Mouse (Mus musculus) kidney, embryonic 14.5 days (tissue): ENCODE measurements at regions not wholly inside any gene's neighbourhood (a gene's known extent, or its start where the extent isn't known, plus 50 kb on each side); places are given as distances from the start of the nearest gene placed in this dataset.

ENCODE experiments used
- ATAC-seq: fragments of 200-750 bp; cut with Nextera tagmentation; 2 replicates; pipeline ENCODE4 v1.8.0; 2017; ENCODE audit warnings: moderate number of reproducible peaks, mild to moderate bottlenecking, moderate TSS enrichment, moderate library complexity; ENCODE audit not compliant: low FRiP score, low TSS enrichment
- H3K27ac ChIP-seq: fragments of 300-500 bp; sonication (generic); 2 replicates; pipeline ENCODE4 v1.5.1; 2014; ENCODE audit warnings: low read depth, mild to moderate bottlenecking, low read length, moderate library complexity, mixed read lengths
- H3K27me3 ChIP-seq: fragments of 300-500 bp; sonication (generic); 2 replicates; pipeline ENCODE4 v1.6.1; 2014; ENCODE audit warnings: mild to moderate bottlenecking, low read length; ENCODE audit not compliant: control insufficient read depth, insufficient read depth
- H3K36me3 ChIP-seq: fragments of 300-500 bp; sonication (generic); 2 replicates; pipeline ENCODE4 v1.6.1; 2014; ENCODE audit warnings: low read length, mixed read lengths; ENCODE audit not compliant: control insufficient read depth, insufficient read depth
- H3K4me1 ChIP-seq: fragments of 300-500 bp; sonication (generic); 2 replicates; pipeline ENCODE4 v1.6.1; 2014; ENCODE audit warnings: low read length, mixed read lengths; ENCODE audit not compliant: control insufficient read depth, insufficient read depth
- H3K4me2 ChIP-seq: fragments of 300-500 bp; sonication (generic); replicated peaks from 2 replicates; pipeline ENCODE4 v1.6.1; 2014; ENCODE audit warnings: low read depth, mild to moderate bottlenecking, low read length
- H3K4me3 ChIP-seq: fragments of 300-500 bp; sonication (generic); 2 replicates; pipeline ENCODE4 v1.5.1; 2014; ENCODE audit warnings: mild to moderate bottlenecking, low read length
- H3K9ac ChIP-seq: fragments of 300-500 bp; sonication (generic); 2 replicates; pipeline ENCODE4 v1.6.1; 2014; ENCODE audit warnings: low read depth, mild to moderate bottlenecking, low read length, moderate library complexity
- H3K9me3 ChIP-seq: fragments of 300-500 bp; sonication (generic); 2 replicates; pipeline ENCODE4 v1.6.1; 2016; ENCODE audit warnings: low read length; ENCODE audit not compliant: control insufficient read depth
- WGBS: fragments of 180-500 bp; shearing (Covaris S2); extraction: QIAGEN DNeasy Blood & Tissue Kit; methylation state at CpG from one replicate; pipeline ENCODE4 v1.1.7; 2014; 5-methylcytosine and 5-hydroxymethylcytosine counted together

- ATAC-seq: no peak
These were observed 373.9 kb upstream of the Nr5a2 start for GRCm38 (mm10) chr1:137334137-137334536.

GRCm38 (mm10) chr1:137332108-137332769, 372.0 kb upstream of the Nr5a2 start:
- 33% methylated on average over 8 of the region's 8 CpGs for WGBS
- Histone ChIP-seq H3K4me2 (no peak overlapping the region), H3K27me3 (no peaks in the 10 kb centered on the region), H3K9me3 (no peaks in the 10 kb centered on the region), H3K4me3 (no peak overlapping the region), H3K4me1 (0 out of 2 replicates have a peak, but pooled peaks cover 4% of the 10 kb centered on the region), H3K36me3 (no peaks in the 10 kb centered on the region), H3K9ac (no peak overlapping the region), H3K27ac (peak overlapping the region; percentile 59; the same call in 1 of the 2 replicates)
- peak; percentile 87 for ATAC-seq

More at GRCm38 (mm10) chr1:137334137-137334536, 373.9 kb upstream of the Nr5a2 start:
- no peaks in the 10 kb centered on the region for H3K9me3 ChIP-seq
- no peak overlapping the region for H3K27ac ChIP-seq
- H3K9ac ChIP-seq: no peak overlapping the region
- WGBS: 91% methylated on average over 2 of the region's 2 CpGs
- 0 out of 2 replicates have a peak, but pooled peaks cover 4% of the 10 kb centered on the region for H3K4me1 ChIP-seq
- no peak overlapping the region for H3K4me2 ChIP-seq
- H3K4me3 ChIP-seq: no peak overlapping the region
- no peaks in the 10 kb centered on the region for H3K36me3 ChIP-seq
- no peaks in the 10 kb centered on the region for H3K27me3 ChIP-seq

- 45% methylated on average over 5 of the region's 5 CpGs for WGBS
- no peaks in the 10 kb centered on the region for H3K36me3 ChIP-seq
- no peaks in the 10 kb centered on the region for H3K27me3 ChIP-seq
- H3K9me3 ChIP-seq: no peaks in the 10 kb centered on the region
- no peak overlapping the region for H3K4me2 ChIP-seq
- peak; percentile 41; the same call in 1 of the 2 replicates for ATAC-seq
- H3K4me3 ChIP-seq: no peak overlapping the region
- 0 out of 2 replicates have a peak, but pooled peaks cover 4% of the 10 kb centered on the region for H3K4me1 ChIP-seq
- H3K9ac ChIP-seq: no peak overlapping the region
- peak overlapping the region; percentile 59; the same call in 1 of the 2 replicates for H3K27ac ChIP-seq
These were observed 371.5 kb upstream of the Nr5a2 start for GRCm38 (mm10) chr1:137331746-137332107.

- no peak; the same call in 1 of the 2 replicates for ATAC-seq
- no peak overlapping the region for H3K9ac ChIP-seq
- 0 out of 2 replicates have a peak, but pooled peaks cover 4% of the 10 kb centered on the region for H3K4me1 ChIP-seq
- no peak overlapping the region for H3K4me3 ChIP-seq
- H3K4me2 ChIP-seq: no peak overlapping the region
- no peak overlapping the region for H3K27ac ChIP-seq
- H3K36me3 ChIP-seq: no peaks in the 10 kb centered on the region
- 35% methylated on average over 3 of the region's 3 CpGs for WGBS
- no peaks in the 10 kb centered on the region for H3K27me3 ChIP-seq
- no peaks in the 10 kb centered on the region for H3K9me3 ChIP-seq
These were observed 370.4 kb upstream of the Nr5a2 start for GRCm38 (mm10) chr1:137330634-137331033.

GRCm38 (mm10) chr1:137323884-137324594, 363.8 kb upstream of the Nr5a2 start:
- H3K4me2 ChIP-seq: no peak overlapping the region
- no peaks in the 10 kb centered on the region for H3K9me3 ChIP-seq
- ATAC-seq: peak; percentile 82; the same call in 1 of the 2 replicates
- no peaks in the 10 kb centered on the region for H3K36me3 ChIP-seq
- no peak overlapping the region for H3K4me3 ChIP-seq
- no peak overlapping the region for H3K9ac ChIP-seq
- H3K4me1 ChIP-seq: no peaks in the 10 kb centered on the region
- H3K27me3 ChIP-seq: no peaks in the 10 kb centered on the region
- 49% methylated on average over 8 of the region's 8 CpGs for WGBS
- no peak overlapping the region for H3K27ac ChIP-seq

GRCm38 (mm10) chr1:137323035-137323680, 362.9 kb upstream of the Nr5a2 start:
- no peak overlapping the region for H3K9ac ChIP-seq
- H3K4me1 ChIP-seq: no peaks in the 10 kb centered on the region
- 56% methylated on average over 2 of the region's 2 CpGs for WGBS
- no peak overlapping the region for H3K4me3 ChIP-seq
- H3K36me3 ChIP-seq: no peaks in the 10 kb centered on the region
- no peaks in the 10 kb centered on the region for H3K27me3 ChIP-seq
- ATAC-seq: peak; percentile 79; the same call in 1 of the 2 replicates
- H3K27ac ChIP-seq: no peak overlapping the region
- H3K4me2 ChIP-seq: no peak overlapping the region
- no peaks in the 10 kb centered on the region for H3K9me3 ChIP-seq

GRCm38 (mm10) chr1:137302757-137303422, 342.6 kb upstream of the Nr5a2 start:
- H3K4me1 ChIP-seq: no peaks in the 10 kb centered on the region
- no peaks in the 10 kb centered on the region for H3K9me3 ChIP-seq
- no peak for ATAC-seq
- no peak overlapping the region for H3K4me2 ChIP-seq
- no peak overlapping the region for H3K27ac ChIP-seq
- H3K27me3 ChIP-seq: no peaks in the 10 kb centered on the region
- H3K9ac ChIP-seq: no peak overlapping the region
- WGBS: 78% methylated on average over 5 of the region's 5 CpGs
- no peak overlapping the region for H3K4me3 ChIP-seq
- no peaks in the 10 kb centered on the region for H3K36me3 ChIP-seq

- WGBS: 48% methylated on average over 10 of the region's 10 CpGs
- no peak for ATAC-seq
- H3K27me3 ChIP-seq: no peaks in the 10 kb centered on the region
- no peak overlapping the region for H3K27ac ChIP-seq
- no peaks in the 10 kb centered on the region for H3K9me3 ChIP-seq
- no peak overlapping the region for H3K4me2 ChIP-seq
- no peak overlapping the region for H3K9ac ChIP-seq
- no peaks in the 10 kb centered on the region for H3K36me3 ChIP-seq
- no peak overlapping the region for H3K4me3 ChIP-seq
- H3K4me1 ChIP-seq: no peaks in the 10 kb centered on the region
These were observed 337.7 kb upstream of the Nr5a2 start for GRCm38 (mm10) chr1:137297780-137298569.
